Mouse (Mus musculus): Measurements from ENCODE around the gene Cdkal1.

DNA sequence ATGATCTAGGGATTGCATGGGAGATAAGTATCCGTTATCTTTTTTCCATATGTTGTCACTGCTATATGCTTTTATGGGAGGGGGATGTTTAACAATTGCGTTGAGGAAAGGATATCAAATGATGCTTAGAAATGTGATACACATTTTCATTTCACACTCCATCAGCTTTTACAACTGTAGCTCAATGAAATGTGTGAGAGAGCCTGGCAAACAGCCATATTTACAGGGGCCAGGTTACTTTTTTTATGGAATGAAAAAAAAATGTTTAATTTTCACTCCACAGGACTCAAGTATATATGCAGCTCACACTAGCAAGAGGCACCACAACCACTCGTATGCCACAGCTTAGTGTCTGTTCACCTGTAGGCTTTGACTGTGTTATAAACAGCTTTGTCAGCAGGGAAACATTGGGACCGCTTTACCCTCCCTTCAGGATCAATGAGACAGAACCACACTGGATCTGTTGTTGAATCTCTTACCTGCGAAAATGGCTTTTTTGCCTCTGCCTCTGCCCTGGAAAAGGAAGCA lies 501.5 kb downstream of the Cdkal1 start:
- no peak for TF ChIP-seq CTCF (IDR thresholded peaks at IDR 0.05; ENCODE audit: control insufficient read depth, insufficient read depth, insufficient read length)
- no peak for TF ChIP-seq CEBPB (IDR thresholded peaks at IDR 0.05; ENCODE audit: low read depth)
